Mouse (Mus musculus): ENCODE measurements around the gene Phf8. TPM values are rescaled to one million over a fixed set of nuclear protein-coding genes. Genes with fewer than 3 reads are reported as not detected.
A peak's percentile ranks its signal among the peaks of the same experiment; 100 is the strongest.
"Not testable (repeated sequence)": the region's sequence is repeated elsewhere in the genome, so short reads cannot be mapped to it uniquely, and the experiment has no call there.

Phf8 gene
- 10 to 100 TPM; 22.9 to 26.2 TPM for total RNA-seq (2021)
- long read RNA-seq, experiment 1, partial matches to known transcripts = 2 of 3 reads
- long read RNA-seq, experiment 1, other reads (novel, unspliced or antisense) = 1 of 3 reads
- long read RNA-seq, experiment 2, partial matches to known transcripts = 0 of 2 reads
- long read RNA-seq, experiment 2, other reads (novel, unspliced or antisense) = 2 of 2 reads

DNA sequence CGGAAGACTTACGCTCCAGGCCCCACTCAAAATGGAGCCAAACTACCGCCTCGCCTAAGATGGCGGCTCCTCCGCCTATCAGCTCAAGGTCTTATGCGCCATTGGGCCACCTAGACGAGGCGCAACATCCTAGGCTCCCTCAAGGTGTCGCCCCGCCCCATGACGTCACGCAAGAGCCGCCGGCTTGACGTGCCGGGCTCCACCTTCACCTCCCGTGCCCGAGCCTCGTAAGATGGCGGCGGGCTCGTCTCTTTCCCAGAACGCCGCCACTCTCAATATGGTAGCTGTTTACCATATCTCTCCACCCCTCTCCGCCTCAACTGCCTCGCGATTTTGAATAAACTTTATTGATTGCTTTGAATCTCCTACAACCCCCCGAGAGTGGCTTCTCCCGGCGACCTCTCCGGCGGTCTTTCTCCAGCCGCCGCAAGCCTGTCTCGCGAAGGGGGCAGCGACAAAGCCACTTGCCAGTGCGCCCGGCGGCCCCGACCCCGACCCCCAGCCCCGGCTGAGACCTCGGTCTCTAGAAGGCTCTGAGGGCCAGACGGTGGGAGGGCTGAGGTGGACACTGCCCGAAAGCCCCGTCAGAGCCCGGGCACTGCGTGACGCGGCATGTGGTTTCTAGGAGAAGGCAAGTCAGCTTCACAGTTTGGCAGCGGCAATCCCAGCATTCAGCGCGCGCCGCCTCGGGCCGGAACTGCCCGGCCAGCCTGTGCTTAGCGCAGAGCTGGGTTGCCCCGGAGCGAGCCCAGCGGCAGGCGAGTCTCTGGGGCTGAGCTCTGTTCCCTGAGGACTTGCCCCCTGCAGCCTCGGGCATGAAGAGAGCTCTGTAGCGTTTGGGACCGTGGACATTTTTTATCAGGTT lies at the start of gene Phf8:
Phf8 (plus strand) TSS at position 215 of the 865 bp plus-strand sequence.
- DNase-seq = peak; percentile 96

DNA sequence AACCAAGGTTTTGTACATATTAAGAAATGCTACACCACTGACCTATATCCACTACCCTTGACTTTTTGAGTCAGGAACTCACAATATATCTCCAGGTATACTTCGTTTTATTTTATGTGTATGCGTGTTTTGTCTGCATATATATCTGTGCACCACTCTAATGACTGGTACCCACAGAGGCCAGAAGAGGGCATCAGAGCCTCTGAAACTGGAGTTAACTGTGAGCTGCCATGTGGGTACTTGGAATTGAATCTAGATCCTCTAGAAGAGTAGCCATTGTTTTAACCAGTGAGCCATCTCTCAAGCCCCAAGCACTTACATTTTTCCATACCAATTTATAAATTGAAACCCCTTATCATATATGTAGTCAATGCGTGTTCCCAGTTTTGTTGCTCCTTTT lies 32.3 kb upstream of the Phf8 start:
- no peak for DNase-seq

DNA sequence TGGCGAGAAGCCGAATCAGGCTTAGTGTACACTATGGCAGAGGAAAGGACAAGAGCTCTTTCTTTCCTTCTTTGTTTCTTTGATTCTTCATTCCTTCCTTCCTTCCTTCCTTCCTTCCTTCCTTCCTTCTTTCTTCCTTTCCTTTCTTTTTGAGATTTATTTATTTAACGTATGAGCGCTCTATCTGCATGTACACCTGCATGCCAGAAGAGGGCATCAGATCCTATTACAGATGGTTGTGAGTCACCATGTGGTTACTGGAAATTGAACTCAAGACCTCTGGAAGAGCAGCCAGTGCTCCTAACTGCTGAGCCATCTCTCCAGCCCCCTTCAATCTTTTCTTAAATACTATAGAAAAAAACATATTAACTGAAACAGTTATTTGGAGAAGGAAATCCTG lies 27.2 kb upstream of the Phf8 start:
- DNase-seq = not testable (repeated sequence)

DNA sequence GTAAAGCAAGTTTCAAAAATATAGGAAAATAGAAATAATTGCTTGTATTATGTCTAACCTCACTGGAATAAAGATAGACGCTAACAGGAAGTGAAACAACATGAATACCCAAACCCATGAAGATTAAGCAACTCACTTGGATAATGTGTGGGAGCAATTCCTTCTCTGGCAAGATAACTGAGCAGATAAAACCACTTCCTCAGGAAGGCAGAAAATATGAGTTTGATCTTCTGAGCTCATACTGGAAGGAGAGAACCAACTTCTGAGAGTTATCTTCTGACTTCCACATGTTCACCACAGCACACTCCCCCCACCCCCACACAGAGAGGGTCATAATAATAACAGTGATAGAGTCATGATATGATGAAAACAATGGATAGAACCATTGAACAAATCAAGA lies 23.9 kb upstream of the Phf8 start:
- DNase-seq = no peak

DNA sequence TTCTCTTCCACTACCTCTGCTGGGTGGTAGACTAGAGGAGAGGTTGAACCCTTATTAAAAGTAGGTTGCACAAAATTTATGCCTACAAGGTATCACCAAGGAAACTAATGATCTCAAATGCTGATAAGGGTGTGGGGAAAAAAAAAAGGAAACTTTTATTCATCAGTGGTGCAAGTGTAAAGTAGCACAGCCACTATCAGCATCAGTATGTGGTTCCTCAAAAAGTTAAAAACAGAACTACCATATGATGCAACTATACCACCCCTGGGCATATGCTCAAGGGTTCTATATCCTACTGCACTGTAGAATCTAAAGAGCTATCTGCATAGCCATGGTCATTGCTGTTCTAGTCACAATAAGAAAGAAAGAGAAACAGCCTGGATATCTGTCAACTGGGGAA lies 11.9 kb upstream of the Phf8 start:
- no peak for DNase-seq

DNA sequence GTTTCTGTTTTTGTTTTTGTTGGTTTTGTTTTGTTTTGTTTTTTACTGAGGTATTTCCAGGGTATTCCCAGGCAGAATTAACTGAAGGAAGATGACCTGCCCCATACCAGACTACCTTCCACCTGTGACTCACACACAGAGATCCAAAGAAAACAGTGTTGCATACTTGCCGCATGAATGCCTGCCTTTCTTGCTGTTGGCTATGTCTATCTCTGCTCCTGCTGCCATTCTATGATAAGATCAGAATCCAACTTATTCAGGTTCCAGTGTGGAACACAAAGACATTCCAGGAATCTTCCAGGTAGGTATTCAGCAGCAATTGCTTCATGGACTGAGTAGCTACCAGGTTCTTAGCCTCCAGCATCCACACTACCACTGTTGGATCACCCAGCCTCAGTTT lies 10.6 kb upstream of the Phf8 start:
- DNase-seq = no peak

DNA sequence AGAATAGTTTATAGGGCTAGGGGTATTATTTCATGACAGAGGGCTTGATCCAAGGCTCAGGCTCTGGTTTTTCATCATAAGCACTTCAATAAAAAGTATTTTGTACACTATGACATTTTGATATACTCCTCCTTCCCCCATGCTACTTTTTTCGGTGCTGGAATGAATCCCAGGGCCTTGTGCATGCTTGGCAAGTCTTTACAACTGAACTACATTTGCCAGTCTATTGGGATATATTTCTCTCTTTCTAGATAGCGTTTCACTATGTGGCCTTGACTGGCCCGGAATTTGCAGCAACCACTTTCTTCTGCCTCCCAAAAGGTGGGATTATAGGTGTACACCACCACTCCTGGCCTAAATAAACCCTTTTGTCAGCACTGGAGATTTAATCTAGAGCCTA lies 7.4 kb upstream of the Phf8 start:
- DNase-seq = peak; percentile 27

DNA sequence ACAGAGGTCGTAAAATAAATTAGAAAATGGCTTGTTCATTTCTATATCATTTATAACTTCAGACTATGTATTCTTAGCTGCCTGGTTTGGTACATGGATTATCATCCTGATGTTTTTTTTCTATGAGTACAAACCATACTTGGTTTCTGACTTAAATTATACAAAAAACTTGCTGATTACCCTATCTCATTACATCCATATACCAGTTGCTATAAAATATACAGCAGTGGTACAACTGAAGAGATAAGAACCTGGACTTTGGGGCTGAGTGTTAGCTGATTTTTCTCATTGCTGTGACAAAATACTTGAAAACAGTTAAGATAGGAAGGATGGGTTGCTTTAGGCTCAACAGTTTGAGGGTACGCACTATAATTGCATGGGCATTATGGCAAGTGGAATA lies 6.8 kb upstream of the Phf8 start:
- DNase-seq = no peak

DNA sequence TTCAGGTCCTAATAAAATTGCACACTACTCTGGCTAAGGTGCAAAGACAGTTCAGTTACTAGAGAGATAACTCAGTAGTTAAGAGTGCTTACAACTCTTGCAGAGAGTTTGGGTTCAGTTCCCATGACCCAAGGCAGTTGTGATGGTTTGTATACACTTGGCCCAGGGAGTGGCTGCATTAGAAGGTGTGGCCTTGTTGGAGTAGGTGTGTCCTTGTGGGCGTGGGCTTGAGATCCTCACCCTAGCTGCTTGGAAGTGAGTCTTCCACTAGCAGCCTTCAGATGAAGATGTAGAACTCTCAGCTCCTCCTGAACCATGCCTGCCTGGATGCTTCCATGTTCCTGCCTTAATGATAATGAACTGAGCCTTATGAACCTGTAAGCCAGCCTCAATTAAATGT lies 2.3 kb upstream of the Phf8 start:
- no peak for DNase-seq

DNA sequence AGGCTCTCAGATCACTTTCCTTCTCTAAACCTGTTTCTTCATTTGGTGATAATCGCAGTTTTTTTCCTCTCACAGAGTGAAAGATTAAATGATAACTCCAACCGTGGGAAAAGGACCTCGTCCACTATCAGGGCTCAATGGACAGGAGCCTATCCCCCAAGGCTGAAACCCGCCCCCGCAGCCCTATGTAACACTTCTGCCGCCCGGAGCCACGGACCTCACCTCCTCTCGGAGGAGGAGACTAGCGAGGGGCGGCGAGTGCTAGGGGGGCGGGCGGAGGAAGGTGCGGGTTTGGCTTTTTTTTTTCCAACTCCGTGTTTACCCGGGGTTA lies 380 bp upstream of the Phf8 start:
- DNase-seq = no peak

DNA sequence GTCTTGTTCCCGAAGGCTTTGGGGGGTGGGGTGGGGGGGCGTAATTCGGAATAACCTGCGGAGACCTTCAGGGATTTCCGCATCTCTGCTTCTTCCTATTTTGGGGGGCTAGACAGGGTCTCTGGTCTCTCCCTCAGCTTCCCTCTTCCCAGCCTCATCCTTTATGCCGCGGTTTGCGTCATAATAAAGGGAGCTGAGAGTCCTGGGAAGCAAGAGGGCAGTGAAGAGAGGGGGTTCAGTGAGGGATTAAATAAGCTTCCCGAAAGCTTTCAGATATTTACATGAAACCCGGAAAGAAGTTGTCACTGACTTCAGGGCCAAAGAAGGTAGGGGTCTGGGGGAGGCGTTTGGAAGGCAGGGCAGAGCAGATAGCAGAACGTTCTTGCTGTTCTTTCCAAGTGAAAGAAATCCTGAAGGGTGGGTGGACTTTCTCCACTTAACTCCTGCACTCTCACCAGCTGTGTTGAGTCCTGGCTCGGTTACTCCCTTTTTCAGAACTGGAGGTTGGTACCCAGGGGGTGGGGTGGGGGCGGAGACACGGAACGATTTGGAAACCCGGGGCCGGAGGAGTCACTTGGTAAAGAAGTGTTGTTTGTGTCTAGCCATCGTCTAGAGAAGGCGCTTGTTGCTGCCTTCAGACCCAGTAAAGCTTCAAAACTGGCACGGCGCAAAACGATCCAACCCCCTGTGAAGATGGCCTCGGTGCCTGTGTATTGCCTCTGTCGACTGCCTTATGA lies 1.5 kb downstream of the Phf8 start:
- DNase-seq = peak; percentile 54

DNA sequence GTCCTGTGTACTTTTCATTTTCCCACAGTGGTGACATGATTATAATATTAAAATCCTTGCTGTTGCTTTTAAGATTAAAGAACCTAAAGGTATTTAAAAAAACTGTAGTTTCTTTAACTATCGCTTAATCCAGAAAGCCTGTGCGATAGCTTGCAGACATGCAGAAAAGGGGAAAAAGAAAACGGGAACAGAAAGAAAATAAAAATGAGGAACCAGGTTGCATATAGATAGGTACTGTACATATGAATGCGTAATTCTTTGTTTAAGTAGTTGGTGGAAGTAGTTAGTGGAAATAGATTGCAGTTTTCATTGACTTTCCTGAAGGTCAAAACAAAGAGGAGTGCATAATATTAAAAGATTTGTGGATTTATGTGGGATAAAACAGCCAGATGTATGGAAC lies 32.9 kb downstream of the Phf8 start:
- no peak for DNase-seq

DNA sequence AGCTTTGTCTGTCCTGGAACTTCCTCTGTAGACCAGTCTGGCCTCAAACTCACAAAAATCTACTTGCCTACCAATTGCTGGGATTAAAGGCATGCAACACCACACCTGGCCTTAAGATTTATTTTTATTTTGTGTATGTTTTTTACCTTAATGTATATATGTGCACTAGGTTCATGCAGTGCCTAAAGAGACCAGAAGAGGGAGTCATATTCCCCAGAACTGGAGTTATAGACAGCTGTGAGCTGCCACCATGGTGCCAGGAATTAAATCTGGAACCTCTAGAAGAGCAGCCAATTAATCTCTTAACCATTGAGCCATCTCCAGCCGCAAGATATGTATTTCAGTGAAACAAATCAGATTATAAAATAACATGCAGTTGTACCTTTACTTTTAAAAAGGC lies 54.7 kb downstream of the Phf8 start:
- no peak for DNase-seq

DNA sequence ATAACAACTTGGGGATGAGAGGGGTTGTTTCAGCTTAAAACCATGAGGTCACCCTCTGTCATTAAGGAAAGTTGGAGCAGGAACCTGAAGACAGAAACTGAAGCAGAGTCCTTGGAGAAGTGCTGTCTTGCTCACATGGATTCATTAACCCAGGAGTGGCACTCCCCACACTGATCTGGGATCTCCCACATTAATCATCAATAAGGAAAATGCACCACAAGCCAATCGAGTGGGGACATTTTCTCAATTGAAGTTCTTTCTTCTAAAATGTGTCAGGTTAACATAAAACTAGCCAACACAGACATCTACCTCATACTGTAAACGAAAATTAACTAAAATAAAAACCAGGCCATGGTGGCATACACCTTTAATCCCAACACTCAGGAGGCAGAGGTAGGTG lies 122.9 kb downstream of the Phf8 start:
- no peak for DNase-seq

DNA sequence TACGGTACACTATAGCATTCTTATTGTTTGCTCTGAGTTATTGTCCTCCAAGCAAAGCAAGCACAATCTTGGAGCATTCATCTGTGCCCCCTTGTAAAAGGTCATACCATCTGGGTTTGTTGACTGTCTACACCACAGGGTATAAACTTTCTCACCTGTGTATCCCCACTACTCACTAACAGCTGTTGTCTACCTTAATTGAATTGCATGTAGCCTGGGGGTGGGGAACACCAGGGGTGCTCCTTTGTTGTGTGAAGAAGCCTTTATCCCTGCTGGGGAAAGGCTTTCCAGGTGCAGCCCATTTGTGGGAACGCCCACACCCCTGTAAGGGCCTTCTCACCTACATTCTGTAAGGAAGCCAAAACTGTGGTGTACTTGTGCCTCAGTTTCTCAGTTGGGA lies 133.3 kb downstream of the Phf8 start:
- DNase-seq = no peak

DNA sequence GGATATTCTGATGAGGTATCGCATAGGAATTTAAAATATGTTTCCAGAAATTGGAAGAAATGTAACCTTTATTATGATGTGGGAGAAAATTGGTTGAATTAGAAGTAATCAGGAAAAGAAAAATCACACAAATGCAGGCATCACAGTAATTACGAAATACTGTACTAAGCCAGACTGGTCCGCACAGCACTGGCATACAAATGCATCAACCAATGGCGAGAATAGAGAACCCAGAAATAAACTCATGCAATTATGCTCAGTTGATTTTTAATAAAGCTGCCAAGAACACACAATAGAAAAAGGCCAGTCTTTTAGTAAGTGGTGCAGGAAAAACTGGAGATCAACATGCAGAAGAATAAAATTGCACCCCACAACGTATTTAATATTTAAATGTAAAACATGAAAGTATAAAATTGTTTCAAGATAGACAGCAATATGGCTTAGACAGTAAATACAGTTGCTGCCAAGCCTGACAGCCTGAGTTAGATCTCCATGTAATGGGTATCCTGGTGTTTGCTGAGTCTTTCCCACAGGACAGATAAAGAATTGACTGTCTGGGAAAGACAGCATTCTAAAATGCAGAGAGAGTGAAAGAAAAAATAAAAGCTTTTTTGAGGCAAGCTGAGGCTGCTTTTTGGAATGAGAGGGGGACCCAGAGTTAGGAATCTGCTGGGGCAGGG lies 154.2 kb downstream of the Phf8 start:
- DNase-seq = no peak

Other genes starting within 250 kb of the Phf8 start
- 10 to 100 TPM in 1 of 2 experiments, 1 to 10 TPM in 1; 9.9 to 13.3 TPM for gene Fam120c, start 176.5 kb upstream of the Phf8 start, total RNA-seq (2021)